Mouse (Mus musculus) layer of hippocampus, postnatal 14 days (tissue): ENCODE results near the gene Ccnb1. TPM values are rescaled to one million over a fixed set of nuclear protein-coding genes. Genes with fewer than 3 reads are reported as not detected.
A peak's percentile ranks its signal among the peaks of the same experiment; 100 is the strongest.
"Not testable (repeated sequence)": the region's sequence is repeated elsewhere in the genome, so short reads cannot be mapped to it uniquely, and the experiment has no call there.

Source experiments
- DNase-seq, 2 experiments: peaks; one replicate each; pipeline ENCODE4 v3.0.0; 2021 to 2022; ENCODE audit warnings: low spot score in 2 of 2, mixed read lengths in 1 of 2
- total RNA-seq, 2 experiments: library from RNA; stranded (reverse); gene quantifications; 2 replicates each; pipeline ENCODE4 v1.2.3; 2021

Ccnb1 gene
- total RNA-seq, 2 experiments from 2014 or later, result 3.5 to 3.6 TPM

DNA sequence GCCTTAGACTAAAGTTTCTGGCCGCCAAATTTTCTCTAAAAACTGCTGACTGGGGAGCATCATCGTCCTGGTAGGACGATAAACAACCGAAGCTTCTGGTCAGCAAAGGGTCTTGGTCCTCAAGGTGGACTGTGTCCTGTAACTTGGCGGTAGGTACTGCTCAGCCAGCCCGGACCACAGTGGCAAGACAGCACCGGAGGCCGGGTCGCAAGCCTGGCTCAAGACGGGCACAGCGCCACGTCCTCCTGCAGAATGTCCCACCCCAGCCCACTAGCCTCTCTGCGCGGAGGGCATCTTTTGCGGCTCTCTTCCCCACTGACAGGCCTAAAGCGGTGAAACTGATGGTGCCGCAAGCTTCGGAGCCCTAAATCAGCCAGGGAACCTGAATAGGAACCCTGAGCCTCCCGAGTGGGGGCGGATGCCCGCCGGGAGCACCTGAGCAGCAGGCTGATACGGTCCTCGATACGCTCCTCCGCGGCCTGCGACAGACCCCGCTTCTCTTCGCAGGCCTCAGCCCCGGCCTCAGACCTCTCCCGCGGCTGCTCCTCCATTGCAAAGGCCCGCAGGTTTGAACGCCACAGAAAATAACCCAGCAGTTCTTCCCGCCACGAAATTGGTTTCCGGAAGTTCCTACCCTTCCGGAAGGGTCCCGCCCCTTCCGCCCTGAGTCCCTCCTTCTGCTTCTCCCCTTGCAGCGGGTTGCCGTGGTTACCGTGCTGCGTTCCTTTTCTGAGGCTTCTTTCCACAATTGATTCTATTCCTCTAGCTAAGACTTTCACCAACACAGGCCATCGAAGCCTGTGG lies 10.9 kb downstream of the Ccnb1 start, which contains the start of gene Cenph:
Gene Cenph, minus strand, starts transcription at position 648 of the 804 bp plus-strand sequence.
- DNase-seq, result peak; percentile 55 to 77

- no peak for DNase-seq
These were observed 11.7 kb downstream of the Ccnb1 start for GRCm38 (mm10) chr13:100774704-100775103.

- DNase-seq, result no peak
These were observed 31.0 kb downstream of the Ccnb1 start for GRCm38 (mm10) chr13:100755329-100755728.

- no peak for DNase-seq
These were observed 32.2 kb downstream of the Ccnb1 start for GRCm38 (mm10) chr13:100754186-100754585.

- DNase-seq, result no peak
These were observed 33.4 kb downstream of the Ccnb1 start for GRCm38 (mm10) chr13:100753011-100753410.

DNA sequence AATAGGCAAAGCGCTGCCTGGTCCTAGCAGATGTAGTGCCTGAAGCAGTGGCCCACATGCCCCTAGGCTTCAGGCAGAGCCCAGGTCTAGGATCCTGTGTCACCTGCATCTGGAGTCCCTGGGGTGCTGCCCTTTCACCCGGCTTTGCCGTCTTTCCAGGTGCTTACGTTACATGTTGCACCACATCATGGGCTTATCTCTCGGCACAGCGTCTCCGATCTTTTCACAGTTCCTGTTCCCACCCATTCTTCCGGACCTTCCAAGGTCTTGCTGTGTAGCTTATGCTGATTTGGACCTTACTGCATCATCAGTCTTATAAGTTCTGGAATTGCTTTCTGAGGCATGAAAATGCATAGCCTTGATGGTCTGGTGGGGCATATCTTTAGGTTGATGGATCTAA lies 33.8 kb downstream of the Ccnb1 start:
- DNase-seq, result no peak

- DNase-seq, result no peak
These were observed 35.0 kb downstream of the Ccnb1 start for GRCm38 (mm10) chr13:100751402-100751801.

DNA sequence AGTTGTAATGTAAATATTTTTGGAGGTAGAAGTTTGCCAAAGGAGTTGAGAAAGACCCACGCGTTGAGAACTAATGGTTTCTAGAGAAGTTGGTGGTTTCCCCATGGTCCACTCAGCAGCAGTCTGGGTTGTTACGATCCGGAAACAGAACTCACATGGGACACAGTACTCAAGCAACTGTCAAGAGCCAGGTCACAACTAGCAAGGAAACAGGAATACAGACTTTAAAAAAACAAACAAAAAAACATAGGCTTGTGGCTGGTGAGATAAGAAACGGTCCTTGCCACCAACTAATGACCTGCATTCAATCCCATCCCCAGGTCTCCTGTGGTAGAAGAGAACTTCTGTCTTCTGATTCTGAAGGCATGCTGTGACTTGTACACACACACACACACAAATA lies 35.6 kb downstream of the Ccnb1 start:
- DNase-seq, result no peak

- no peak for DNase-seq
These were observed 37.7 kb downstream of the Ccnb1 start for GRCm38 (mm10) chr13:100748638-100749037.

DNA sequence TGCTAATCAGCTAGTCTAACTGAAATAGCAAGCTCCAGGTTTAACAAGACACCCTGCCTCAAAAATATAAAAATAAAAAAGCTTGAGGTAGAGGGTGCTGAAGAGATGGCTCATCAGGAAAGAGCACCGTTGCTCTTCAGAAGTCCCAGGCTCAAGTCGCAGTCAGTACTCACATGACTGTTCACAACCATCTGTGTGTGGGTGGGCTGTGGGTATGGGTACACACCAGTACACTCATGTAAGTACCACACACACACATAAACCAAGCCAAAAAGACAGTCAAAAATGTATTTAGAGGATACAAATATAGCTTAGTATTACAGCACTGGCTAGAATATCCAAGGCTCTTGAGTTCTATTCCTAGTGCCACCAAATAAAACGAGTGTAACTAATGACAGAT lies 40.3 kb downstream of the Ccnb1 start:
- peak in 1 of 2 experiments; percentile 40 for DNase-seq

DNA sequence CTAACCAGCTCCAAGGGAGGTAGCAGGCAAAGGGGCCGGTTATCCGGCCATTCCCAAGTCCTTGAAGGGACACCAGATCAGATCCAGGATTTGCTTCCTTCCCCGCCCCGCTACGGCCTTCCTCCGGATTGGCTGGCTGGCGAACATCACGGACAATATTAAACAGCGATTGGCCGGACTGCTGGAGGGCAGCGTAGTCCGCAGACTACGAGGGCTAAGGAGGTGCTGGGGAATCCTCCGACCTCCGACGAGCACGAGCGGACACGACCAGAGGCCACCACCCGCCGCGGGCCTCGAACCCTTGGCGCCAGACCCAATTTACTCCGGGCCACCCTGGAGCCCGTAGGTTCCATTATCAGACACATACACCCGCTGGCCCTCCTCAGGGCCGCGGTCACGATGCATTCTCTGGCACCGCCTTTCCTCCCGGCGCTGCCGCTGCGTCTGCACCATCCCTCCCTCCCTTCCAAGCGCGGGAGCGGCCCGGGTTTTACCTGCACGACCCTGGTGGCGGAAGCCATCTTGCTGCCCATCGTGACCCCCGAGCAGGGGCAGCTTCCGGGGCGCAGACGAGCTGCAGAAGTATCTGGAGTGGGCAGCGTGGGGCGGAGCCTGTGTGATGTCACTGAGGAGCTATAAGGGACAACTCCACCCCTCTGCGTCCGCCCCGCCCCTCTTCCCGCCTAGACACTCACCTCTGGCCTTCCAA lies 42.2 kb downstream of the Ccnb1 start, which contains the start of gene Mrps36:
Gene Mrps36, minus strand, starts transcription at position 624 of the 709 bp plus-strand sequence.
- DNase-seq, result peak; percentile 87 to 92

DNA sequence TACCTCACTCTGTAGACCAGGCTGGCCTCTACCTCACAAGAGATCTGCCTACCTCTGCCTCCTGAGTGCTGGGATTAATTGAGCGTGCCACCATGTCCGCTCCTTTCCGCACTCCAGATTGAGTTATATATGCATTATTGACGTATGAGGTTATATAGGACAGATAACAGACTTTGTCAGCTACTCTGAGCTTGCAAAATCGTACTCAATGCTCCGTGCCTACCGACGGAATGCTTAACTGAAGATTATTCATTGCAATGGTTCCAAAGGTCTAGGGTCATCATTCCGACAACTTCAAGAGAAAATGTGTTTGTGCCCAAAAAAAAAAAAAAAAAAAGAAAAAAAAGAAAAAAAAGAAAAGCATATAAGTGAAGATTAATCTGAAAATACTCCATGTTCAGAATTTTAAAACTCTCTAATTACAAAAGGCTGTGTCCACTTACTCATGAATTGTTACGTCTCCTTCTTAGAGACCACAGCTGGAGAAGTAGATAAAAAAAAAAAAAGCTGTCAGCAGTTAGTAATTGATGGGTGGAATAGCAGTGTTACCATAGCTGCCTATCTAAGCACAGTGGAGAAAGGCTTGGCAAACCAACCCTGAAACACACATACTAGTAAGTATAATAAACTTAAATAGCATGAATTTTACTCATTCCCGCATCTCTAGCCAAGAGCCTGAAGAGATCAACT lies 42.9 kb downstream of the Ccnb1 start:
- DNase-seq, result no peak

- no peak for DNase-seq
These were observed 43.5 kb downstream of the Ccnb1 start for GRCm38 (mm10) chr13:100742831-100743230.

DNA sequence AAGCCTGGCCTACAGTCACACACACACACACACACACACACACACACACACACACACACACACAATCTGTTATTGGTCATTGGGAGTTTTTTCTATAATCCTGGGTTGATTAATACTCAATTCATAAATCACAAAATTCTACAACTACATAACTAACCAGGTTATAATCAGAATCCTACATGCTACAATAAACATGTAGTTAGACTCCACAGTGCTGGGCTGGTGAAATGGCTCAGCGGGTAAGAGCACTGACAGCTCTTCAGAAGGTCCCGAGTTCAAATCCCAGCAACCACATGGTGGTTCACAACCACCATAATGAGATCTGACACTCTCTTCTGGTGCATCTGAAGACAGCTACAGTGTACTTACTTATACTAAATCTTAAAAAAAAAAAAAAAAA lies 53.6 kb downstream of the Ccnb1 start:
- DNase-seq, result no peak

GRCm38 (mm10) chr13:100731462-100732046 lies 54.8 kb downstream of the Ccnb1 start:
- not testable (repeated sequence) for DNase-seq

DNA sequence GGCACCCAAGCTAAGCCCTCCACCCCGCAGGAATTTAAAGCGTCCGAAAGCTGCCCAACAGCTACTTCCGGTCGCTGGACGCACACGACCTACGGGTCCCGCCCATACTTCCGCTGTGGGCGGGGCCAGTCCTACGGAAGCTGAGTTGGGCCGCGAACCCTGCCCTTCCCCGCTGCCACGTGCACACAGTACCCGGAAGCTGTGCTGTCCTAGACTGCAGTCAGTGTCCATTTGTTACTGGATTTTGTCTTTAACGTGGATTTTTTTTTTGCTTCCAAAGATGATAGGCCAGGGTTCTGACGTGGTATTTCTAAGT lies 55.6 kb downstream of the Ccnb1 start, which contains the start of gene Cdk7:
Gene Cdk7, minus strand, starts transcription at position 79 of the 316 bp plus-strand sequence.
- peak; percentile 85 to 93 for DNase-seq

DNA sequence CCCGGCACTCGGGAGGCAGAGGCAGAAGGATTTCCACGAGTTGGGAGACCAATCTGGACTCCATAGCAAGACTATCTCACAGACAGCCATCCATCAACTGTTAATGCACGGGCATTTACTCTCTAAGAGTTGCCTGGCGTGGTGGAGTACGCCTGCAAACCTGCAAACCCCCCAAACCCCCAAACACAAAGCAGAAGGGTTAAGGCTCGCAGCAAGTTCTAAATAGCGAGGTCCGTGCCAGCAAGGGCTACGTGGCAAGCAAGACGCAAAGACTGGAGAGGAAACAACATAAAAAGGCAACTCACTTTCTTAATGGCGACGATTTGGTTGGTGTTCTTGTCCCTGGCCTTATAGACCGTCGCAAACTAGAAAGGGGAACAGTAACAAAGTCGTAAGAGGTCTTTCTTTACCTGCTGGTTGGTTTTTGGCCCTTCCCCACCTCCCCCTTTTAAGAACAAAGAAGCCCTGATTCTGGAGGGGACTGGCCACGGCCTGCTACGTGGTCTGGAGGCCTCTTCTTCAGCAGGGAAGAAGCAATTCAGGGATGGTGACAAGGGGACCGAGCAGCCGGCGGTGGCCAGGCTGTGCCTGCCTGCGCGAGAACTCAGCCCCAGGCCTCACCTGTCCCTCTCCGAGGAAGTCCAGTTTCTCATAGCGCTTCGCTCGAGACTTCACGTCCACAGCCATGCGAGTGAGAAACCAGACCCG lies 56.1 kb downstream of the Ccnb1 start:
- peak in 1 of 2 experiments; percentile 29 for DNase-seq
